Mouse (Mus musculus) cortical plate, adult 2 months (tissue): ENCODE data around the gene Eepd1. TPM values are rescaled to one million over a fixed set of nuclear protein-coding genes. Genes with fewer than 3 reads are reported as not detected.

ENCODE experiments used
- H3K27ac ChIP-seq: fragments of 200-500 bp; 2 replicates; pipeline ENCODE4 v1.5.1; 2012; ENCODE audit warnings: low read length, control low read depth, inconsistent platforms; ENCODE audit not compliant: insufficient read depth
- H3K4me1 ChIP-seq: fragments of 200-500 bp; 2 replicates; pipeline ENCODE4 v1.6.1; 2011; ENCODE audit warnings: low read length; ENCODE audit not compliant: control insufficient read depth, insufficient read depth
- H3K4me3 ChIP-seq: fragments of 200-500 bp; 2 replicates; pipeline ENCODE4 v1.5.1; 2011; ENCODE audit warnings: mild to moderate bottlenecking, low read length, control low read depth; ENCODE audit not compliant: insufficient read depth
- CTCF ChIP-seq: fragments of 200-500 bp; IDR thresholded peaks from 2 replicates; pipeline ENCODE4 v1.5.1; 2011; ENCODE audit warnings: mild to moderate bottlenecking, control low read depth, low read length; ENCODE audit not compliant: insufficient read depth; ENCODE audit errors: extremely low read depth
- POLR2A ChIP-seq: fragments of 200-500 bp; IDR thresholded peaks from 2 replicates; pipeline ENCODE4 v1.6.1; 2011; ENCODE audit warnings: mild to moderate bottlenecking, low read length, control low read depth; ENCODE audit not compliant: insufficient read depth; ENCODE audit errors: extremely low read depth
- polyA plus RNA-seq: library from polyadenylated mRNA; depleted of rRNA; stranded (reverse); fragments of >200 nt; gene quantifications from 2 replicates; pipeline ENCODE4 v1.2.3, GENCODE M21; 2012

Eepd1 gene
- polyA plus RNA-seq, 1 experiment, result 14.2 TPM

DNA sequence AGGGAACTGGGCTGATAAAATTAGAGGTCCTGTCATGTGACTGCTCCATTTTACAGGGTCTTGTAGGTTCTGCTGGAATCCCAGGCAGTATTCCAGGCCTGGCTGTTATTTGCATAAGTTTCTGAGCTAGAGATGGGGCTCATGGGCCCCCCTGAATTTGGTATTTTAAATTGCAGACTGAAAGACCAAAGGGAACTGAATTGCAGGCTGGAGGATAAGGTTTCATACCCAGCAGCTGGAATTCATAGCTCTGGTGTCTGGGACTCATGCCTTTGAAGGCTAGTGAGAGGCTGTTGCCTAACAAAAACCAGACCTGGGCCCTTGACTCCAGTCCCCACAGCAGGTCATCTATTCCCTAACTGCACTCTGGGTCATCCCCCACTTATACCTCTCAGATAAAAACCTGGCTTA, 45.6 kb downstream of the Eepd1 start:
- no peak overlapping the region for H3K4me3 ChIP-seq
- H3K4me1 ChIP-seq, result no peaks in the 10 kb centered on the region
- H3K27ac ChIP-seq, result no peak overlapping the region
- TF ChIP-seq POLR2A (no peak), CTCF (no peak)

DNA sequence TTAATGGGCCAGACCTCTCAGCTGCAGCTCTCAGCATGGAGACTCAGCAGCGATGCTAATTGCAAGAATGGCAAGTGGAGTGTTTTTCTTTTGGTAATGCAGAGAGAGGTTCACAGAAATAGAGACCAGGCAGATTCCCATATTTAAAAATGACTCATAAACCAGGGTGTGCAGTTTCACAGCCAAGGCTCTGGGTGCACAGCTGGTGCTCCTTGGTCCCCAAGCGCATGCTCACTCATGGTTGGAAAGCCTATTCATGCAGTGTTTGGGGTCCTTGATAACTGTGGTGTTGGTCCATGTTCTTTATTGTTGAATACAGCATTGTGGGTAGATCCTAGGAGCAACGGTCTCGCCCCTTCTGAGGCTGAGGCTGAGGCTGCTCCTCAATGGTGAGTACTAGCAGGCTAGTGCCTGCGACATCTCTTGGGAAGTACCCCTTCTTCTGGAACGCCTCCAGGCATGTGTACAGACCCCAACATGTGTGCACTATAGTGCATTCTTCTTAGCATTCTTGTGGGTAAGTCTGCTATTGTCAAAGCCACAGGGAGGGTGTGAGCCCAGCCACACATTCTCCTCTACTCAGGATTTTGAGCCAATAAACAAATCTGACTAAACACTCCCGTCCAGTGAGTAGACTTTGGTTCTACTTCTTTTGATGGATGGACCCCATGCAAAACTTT, 46.2 kb downstream of the Eepd1 start:
- Histone ChIP-seq H3K4me3 (no peak overlapping the region), H3K4me1 (no peaks in the 10 kb centered on the region), H3K27ac (no peak overlapping the region)
- TF ChIP-seq CTCF, result no peak

DNA sequence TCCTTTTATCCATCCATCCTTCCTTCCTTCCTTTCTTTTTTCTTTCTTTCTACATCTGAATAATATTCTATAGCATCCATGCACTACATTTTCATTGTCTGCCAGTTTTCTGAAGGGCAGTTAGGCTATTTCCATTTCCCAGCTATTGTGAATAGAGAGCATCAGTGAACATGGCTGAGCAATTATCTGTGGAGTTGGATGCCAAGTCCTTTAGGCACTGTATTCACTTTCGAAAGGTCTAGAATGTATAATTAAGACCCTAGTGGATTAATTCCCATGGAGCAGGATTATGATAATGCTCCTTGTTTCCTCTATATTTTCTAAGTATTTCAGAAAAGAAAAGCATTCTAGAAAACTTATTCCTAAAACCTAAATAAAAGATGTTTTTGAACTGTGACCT, 50.3 kb downstream of the Eepd1 start:
- H3K4me3 ChIP-seq, result no peak overlapping the region
- no peak for TF ChIP-seq CTCF
- TF ChIP-seq POLR2A, result no peak
- no peak overlapping the region for H3K27ac ChIP-seq
- no peaks in the 10 kb centered on the region; the same call in 1 of the 2 replicates for H3K4me1 ChIP-seq

DNA sequence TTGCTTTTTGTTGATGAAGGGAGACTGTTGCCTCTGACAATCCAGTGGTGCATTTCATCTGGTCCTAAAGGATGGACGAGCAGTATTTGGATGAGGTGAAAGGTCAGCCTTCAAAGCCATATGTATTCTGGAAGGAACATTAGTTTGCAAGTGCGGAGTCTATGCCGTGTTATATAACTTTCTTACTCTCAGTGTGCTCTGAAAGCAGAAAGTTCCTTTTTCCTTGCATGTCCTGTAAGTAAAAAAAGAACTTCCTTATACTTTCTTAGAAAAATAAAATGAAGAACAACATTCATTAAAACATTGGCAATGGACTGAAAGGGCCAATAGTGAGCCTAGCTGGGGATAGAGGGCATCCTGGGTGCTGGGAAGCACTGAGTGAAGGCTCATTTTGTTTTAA, 50.8 kb downstream of the Eepd1 start:
- Histone ChIP-seq H3K27ac (no peak overlapping the region), H3K4me3 (no peak overlapping the region), H3K4me1 (no peaks in the 10 kb centered on the region; the same call in 1 of the 2 replicates)
- TF ChIP-seq CTCF, result no peak
- no peak for TF ChIP-seq POLR2A

DNA sequence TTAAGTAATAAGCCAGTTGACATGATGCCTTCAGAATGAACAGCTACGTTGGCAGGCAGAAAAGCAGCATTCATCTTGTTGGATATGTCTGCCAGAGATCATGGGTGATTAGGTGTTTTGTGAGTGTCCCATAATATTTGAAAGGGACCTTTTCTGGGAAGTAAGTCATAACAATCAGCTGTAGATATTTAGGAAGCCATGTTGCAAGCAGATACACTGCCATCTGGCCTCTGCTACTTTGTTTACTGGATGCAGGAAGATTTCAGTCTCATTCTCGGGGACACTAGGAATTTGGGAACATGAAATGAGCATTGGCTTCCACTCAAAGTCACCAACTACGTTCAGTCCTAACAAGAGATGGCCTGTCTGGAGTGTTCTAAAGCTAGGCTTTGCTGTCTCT, 54.1 kb downstream of the Eepd1 start:
- Histone ChIP-seq H3K4me1 (no peaks in the 10 kb centered on the region; the same call in 1 of the 2 replicates), H3K27ac (no peak overlapping the region), H3K4me3 (no peak overlapping the region)
- no peak for TF ChIP-seq CTCF
- no peak for TF ChIP-seq POLR2A

DNA sequence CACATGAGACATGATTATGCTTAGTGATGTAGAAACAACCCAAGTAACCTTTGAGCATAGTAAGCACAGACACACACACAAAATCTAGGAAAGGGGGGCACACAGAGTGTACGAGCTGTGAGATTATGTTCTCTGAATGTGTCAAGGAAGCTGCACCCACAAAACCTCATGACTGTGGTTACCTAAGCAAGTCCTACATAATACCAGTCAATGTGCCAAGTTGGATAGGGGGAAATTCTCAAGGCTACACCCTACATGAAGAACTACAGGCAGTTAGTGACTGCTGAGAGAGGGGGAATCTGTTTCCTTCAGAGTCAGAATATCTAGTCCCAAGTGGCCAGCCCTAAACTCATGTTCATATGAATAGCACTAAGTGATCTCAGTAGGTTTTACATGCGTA, 58.1 kb downstream of the Eepd1 start:
- H3K4me1 ChIP-seq, result peaks cover 3% of the 10 kb centered on the region; the same call in 1 of the 2 replicates
- no peak overlapping the region for H3K27ac ChIP-seq
- no peak overlapping the region for H3K4me3 ChIP-seq
- TF ChIP-seq CTCF, result no peak
- no peak for TF ChIP-seq POLR2A

DNA sequence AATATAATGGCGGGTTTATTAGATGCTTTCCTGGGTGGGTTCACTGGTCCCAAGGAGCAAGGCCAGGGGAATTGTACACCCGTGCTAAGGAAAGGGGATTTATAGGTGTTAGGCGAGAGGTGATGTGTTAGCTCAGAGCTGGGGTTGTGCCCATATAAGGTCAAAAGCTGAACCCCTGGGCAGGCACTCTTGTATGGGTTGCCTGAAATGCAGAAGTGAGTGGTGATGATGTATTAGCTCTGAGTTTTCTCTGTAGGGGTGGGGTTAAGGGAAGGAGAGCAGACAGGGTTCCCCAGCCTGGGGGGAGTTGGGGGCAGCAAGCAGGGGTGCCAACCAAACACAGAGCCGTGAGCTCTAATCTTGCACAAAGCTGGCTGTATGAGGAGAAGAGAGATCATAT, 60.0 kb downstream of the Eepd1 start:
- Histone ChIP-seq H3K27ac (no peak overlapping the region), H3K4me3 (no peak overlapping the region), H3K4me1 (peaks cover 6% of the 10 kb centered on the region; the same call in 1 of the 2 replicates)
- TF ChIP-seq POLR2A (no peak), CTCF (no peak)

DNA sequence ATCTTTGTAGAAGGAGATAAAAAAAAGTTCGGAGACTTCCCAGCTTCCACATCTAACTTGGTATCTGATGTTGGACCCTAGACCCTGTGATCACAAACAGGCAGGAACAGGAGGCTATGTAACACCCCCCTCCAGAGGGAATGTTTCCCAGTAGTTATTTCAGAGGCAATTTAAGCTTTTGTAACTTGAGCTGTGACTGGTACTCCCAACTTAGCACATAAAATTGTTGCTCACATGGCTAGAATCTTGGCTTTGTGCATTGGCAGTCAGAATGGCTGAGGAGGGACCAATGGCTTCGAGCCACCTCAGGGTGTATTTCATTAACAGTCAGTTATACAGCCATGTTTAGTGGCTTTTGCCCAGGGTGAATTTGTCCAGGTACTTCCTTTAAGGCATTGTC, 63.9 kb downstream of the Eepd1 start:
- Histone ChIP-seq H3K4me3 (no peak overlapping the region), H3K4me1 (peaks cover 6% of the 10 kb centered on the region), H3K27ac (no peak overlapping the region)
- TF ChIP-seq POLR2A (no peak), CTCF (no peak)

DNA sequence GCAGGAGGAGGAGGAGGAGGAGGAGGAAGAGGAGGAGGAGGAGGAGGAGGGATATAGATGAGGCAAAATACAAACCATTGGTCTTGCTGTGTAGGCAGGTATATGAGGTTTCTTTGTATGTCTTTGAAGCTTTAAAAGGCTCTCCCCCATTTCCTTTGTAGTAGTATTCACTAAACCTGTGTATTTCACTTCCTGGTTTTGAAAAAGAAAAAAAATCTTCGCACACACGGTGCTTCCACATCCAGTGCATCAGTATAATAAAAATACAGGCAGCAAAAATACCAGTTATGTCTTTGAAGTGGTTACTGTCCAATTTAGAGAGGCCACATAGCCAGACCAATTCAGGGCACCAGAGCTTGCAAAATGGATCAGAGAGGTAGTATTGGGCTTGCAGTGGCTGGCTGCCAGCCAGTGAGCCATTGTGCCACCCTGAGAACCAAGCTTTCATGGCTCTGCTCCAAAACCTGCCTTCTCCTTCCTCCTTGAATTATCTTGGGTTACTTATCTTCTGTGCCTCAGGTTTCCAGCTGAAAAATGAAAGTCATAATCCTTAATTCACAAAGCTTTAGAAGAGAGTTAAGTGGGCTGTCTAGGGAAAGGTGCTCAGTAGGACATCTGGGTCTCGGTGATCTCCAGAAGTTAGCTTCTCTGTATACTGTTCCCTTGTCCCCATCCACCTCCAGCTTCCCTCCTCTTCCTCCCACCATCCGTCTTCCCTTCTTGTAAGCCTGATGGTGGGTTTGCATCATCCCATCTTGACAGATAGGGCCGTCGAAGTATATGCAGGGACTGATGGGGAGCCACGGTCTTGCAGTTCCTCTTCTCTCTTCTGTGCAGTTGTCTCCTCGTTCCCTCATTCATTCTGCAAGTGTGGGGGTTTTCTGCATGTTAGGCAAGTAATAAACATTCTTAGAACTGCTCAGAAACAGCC, 68.0 kb downstream of the Eepd1 start:
- Histone ChIP-seq H3K27ac (no peak overlapping the region), H3K4me3 (no peak overlapping the region), H3K4me1 (peaks cover 3% of the 10 kb centered on the region)
- TF ChIP-seq CTCF, result no peak
- no peak for TF ChIP-seq POLR2A

DNA sequence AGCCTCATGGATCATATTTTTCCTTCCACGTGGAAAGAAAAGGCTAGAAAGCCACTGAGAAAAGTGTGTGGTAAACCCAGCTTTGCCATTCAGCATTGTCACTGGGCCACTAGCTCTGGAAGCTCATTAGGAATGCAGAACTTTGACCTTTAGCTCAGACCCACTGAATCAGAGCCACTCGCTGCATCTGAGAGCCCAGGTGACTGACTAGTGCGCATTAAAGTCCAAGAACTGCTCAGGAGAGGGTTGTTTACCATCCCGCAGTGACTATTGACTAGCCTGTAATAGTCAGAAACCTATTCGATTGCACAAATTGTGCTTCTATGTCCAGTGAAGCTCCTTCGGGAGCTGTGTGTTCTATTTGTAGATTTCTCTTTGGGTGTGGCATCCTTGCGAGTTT, 68.8 kb downstream of the Eepd1 start:
- H3K27ac ChIP-seq, result no peak overlapping the region
- no peak for TF ChIP-seq CTCF
- TF ChIP-seq POLR2A, result no peak
- H3K4me1 ChIP-seq, result peaks cover 4% of the 10 kb centered on the region
- no peak overlapping the region for H3K4me3 ChIP-seq
